Mouse (Mus musculus): ENCODE measurements around the gene Foxl2. TPM values are rescaled to one million over a fixed set of nuclear protein-coding genes. Genes with fewer than 3 reads are reported as not detected.
A peak's percentile ranks its signal among the peaks of the same experiment; 100 is the strongest.

Gene Foxl2
- total and polyA plus RNA-seq, 3 experiments, result not detected

DNA sequence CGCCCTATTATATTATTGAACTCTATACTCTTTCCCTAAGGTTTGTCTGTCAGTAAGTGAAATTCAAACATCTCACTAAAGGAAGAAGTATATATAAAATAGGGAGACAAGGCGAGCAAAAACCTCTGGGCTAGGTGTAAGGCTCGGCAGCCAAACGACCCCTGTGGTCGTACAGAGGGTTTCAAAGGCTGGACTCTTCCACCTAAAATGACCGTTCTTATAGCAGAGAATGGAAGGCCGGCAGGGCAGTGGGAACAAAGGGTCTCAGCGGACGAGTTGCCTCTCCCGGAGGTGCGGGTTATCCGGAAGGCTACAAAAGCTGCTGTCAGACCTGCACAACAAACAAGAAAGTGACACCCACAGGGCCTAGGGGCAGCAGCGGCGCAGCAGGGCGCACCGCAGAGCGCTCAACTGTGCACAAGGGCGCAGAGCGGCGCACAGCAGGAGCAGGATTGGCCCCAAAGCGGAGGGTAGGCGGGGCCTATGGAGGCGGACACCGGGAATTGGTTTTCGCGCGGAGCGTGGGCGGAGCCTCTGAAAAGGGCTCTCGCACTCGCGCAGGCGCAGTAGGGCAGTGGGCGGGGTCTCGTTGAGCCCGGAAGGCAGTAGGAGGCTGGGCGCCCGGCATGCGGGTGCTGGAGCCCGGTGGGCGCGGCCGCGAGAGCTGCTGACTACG is 30.9 kb downstream of the Foxl2 start, which contains the start of gene Faim:
Gene Faim, plus strand, starts transcription at position 574 of the 676 bp plus-strand sequence.
- Histone ChIP-seq H3K9me3 (replicated peaks) (no peaks in the 10 kb centered on the region), H3K27me3 (ENCODE audit: insufficient read depth, low read length) (peaks cover 12% of the 10 kb centered on the region), H3K36me3 (replicated peaks) (peaks cover 4% of the 10 kb centered on the region), H3K4me3 (ENCODE audit: low read depth, low read length) (peak within 1 kb of the TSS; percentile 96), H3K4me1 (ENCODE audit: insufficient read depth, low read depth, low read length) (peaks cover 20% of the 10 kb centered on the region)
- DNase-seq (ENCODE audit: low spot score) (peak; percentile 95), ATAC-seq (ENCODE audit: extremely low read depth, insufficient number of reproducible peaks, low FRiP score, poor library complexity, severe bottlenecking) (peak; percentile 99)
- no peak for TF ChIP-seq CTCF (IDR thresholded peaks at IDR 0.05; ENCODE audit: low read depth, low read length)
- no peak for TF ChIP-seq POLR2AphosphoS5 (IDR thresholded peaks at IDR 0.05; ENCODE audit: insufficient replicate concordance, low read depth, low read length)
- no peak for TF ChIP-seq GATA2 (IDR thresholded peaks at IDR 0.05; ENCODE audit: borderline replicate concordance, low read depth, low read length)
- no peak for TF ChIP-seq TAL1 (conservative IDR thresholded peaks at IDR 0.05; ENCODE audit: low read depth, low read length)
- no peak for TF ChIP-seq GATA1 (IDR thresholded peaks at IDR 0.05; ENCODE audit: borderline replicate concordance, low read length)

- TF ChIP-seq POLR2AphosphoS5 (IDR thresholded peaks at IDR 0.05; ENCODE audit: insufficient replicate concordance, low read depth, low read length) (no peak), GATA2 (IDR thresholded peaks at IDR 0.05; ENCODE audit: borderline replicate concordance, low read depth, low read length) (no peak), CTCF (IDR thresholded peaks at IDR 0.05; ENCODE audit: low read depth, low read length) (no peak), GATA1 (IDR thresholded peaks at IDR 0.05; ENCODE audit: borderline replicate concordance, low read length) (no peak), TAL1 (conservative IDR thresholded peaks at IDR 0.05; ENCODE audit: low read depth, low read length) (no peak)
- DNase-seq (ENCODE audit: low spot score), result peak; percentile 15
- no peak for ATAC-seq (ENCODE audit: extremely low read depth, insufficient number of reproducible peaks, low FRiP score, poor library complexity, severe bottlenecking)
- peak overlapping the region; percentile 96 for H3K4me3 ChIP-seq (ENCODE audit: low read depth, low read length)
- peaks cover 20% of the 10 kb centered on the region for H3K4me1 ChIP-seq (ENCODE audit: insufficient read depth, low read depth, low read length)
- H3K9me3 ChIP-seq (replicated peaks), result no peaks in the 10 kb centered on the region
- H3K27me3 ChIP-seq (ENCODE audit: insufficient read depth, low read length), result peaks cover 12% of the 10 kb centered on the region
- peaks cover 4% of the 10 kb centered on the region for H3K36me3 ChIP-seq (replicated peaks)
Measured at GRCm38 (mm10) chr9:98986476-98987096, 31.5 kb downstream of the Foxl2 start.

DNA sequence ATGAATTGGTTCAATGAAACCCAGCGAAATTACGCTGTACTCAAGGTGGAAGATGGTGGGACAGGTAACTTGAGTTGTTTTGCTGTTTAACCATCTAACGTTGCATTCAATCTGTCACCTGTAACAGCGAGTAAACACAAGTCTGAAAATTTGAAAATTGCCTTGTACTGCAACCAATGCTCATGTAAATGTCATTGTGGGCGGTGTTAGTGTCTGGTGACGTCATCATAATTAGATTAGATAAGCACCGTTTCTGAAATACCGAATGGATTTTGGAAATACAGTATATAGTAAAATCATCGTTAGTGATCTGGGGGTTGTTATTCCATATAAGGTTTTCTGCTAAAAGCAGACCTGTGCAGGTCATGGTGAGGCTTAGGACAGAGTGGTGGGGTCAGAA is 32.0 kb downstream of the Foxl2 start:
- TF ChIP-seq GATA2 (IDR thresholded peaks at IDR 0.05; ENCODE audit: borderline replicate concordance, low read depth, low read length), result no peak
- no peak for TF ChIP-seq CTCF (IDR thresholded peaks at IDR 0.05; ENCODE audit: low read depth, low read length)
- TF ChIP-seq GATA1 (IDR thresholded peaks at IDR 0.05; ENCODE audit: borderline replicate concordance, low read length), result no peak
- TF ChIP-seq POLR2AphosphoS5 (IDR thresholded peaks at IDR 0.05; ENCODE audit: insufficient replicate concordance, low read depth, low read length), result no peak
- TF ChIP-seq TAL1 (conservative IDR thresholded peaks at IDR 0.05; ENCODE audit: low read depth, low read length), result no peak
- Histone ChIP-seq H3K36me3 (replicated peaks) (peaks cover 6% of the 10 kb centered on the region), H3K27me3 (ENCODE audit: insufficient read depth, low read length) (peaks cover 12% of the 10 kb centered on the region), H3K4me1 (ENCODE audit: insufficient read depth, low read depth, low read length) (peaks cover 20% of the 10 kb centered on the region), H3K9me3 (replicated peaks) (no peaks in the 10 kb centered on the region), H3K4me3 (ENCODE audit: low read depth, low read length) (peak overlapping the region; percentile 96)
- no peak for ATAC-seq (ENCODE audit: extremely low read depth, insufficient number of reproducible peaks, low FRiP score, poor library complexity, severe bottlenecking)
- no peak for DNase-seq (ENCODE audit: low spot score)

DNA sequence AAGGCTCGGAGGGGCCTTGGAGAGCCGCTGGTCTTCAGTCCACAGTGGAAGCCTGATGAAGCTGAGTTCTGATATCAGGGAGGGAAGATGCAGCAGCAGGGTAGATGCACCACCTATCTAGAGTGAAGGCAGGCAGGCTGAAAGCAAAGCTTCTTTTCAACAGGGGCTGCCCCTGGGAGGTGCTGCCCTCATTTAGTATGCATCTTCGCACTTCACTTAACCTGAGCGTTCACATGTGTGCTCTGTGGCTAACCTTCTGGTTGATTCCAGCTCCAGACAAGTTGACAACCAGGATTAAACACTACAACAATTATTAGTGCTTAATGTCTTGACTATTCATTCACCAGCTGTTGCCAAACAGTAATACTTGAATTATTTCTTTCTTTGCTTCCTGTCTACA is 39.0 kb downstream of the Foxl2 start:
- DNase-seq (ENCODE audit: low spot score) (no peak), ATAC-seq (ENCODE audit: extremely low read depth, insufficient number of reproducible peaks, low FRiP score, poor library complexity, severe bottlenecking) (no peak)
- H3K4me1 ChIP-seq (ENCODE audit: insufficient read depth, low read depth, low read length), result peaks cover 2% of the 10 kb centered on the region
- H3K27me3 ChIP-seq (ENCODE audit: insufficient read depth, low read length), result no peaks in the 10 kb centered on the region
- H3K4me3 ChIP-seq (ENCODE audit: low read depth, low read length), result no peak overlapping the region
- peaks cover 58% of the 10 kb centered on the region for H3K36me3 ChIP-seq (replicated peaks)
- no peak for TF ChIP-seq CTCF (IDR thresholded peaks at IDR 0.05; ENCODE audit: low read depth, low read length)
- TF ChIP-seq GATA2 (IDR thresholded peaks at IDR 0.05; ENCODE audit: borderline replicate concordance, low read depth, low read length), result no peak
- no peak for TF ChIP-seq TAL1 (conservative IDR thresholded peaks at IDR 0.05; ENCODE audit: low read depth, low read length)
- TF ChIP-seq GATA1 (IDR thresholded peaks at IDR 0.05; ENCODE audit: borderline replicate concordance, low read length), result no peak
- no peak for TF ChIP-seq POLR2AphosphoS5 (IDR thresholded peaks at IDR 0.05; ENCODE audit: insufficient replicate concordance, low read depth, low read length)
- no peaks in the 10 kb centered on the region for H3K9me3 ChIP-seq (replicated peaks)

GRCm38 (mm10) chr9:98999881-99000339 is 44.8 kb downstream of the Foxl2 start:
- Histone ChIP-seq H3K4me3 (ENCODE audit: low read depth, low read length) (no peak overlapping the region), H3K27me3 (ENCODE audit: insufficient read depth, low read length) (no peaks in the 10 kb centered on the region), H3K9me3 (replicated peaks) (no peaks in the 10 kb centered on the region), H3K4me1 (ENCODE audit: insufficient read depth, low read depth, low read length) (no peaks in the 10 kb centered on the region), H3K36me3 (replicated peaks) (peaks cover 72% of the 10 kb centered on the region)
- no peak for DNase-seq (ENCODE audit: low spot score)
- no peak for TF ChIP-seq POLR2AphosphoS5 (IDR thresholded peaks at IDR 0.05; ENCODE audit: insufficient replicate concordance, low read depth, low read length)
- no peak for TF ChIP-seq GATA2 (IDR thresholded peaks at IDR 0.05; ENCODE audit: borderline replicate concordance, low read depth, low read length)
- TF ChIP-seq GATA1 (IDR thresholded peaks at IDR 0.05; ENCODE audit: borderline replicate concordance, low read length), result no peak
- no peak for TF ChIP-seq CTCF (IDR thresholded peaks at IDR 0.05; ENCODE audit: low read depth, low read length)
- TF ChIP-seq TAL1 (conservative IDR thresholded peaks at IDR 0.05; ENCODE audit: low read depth, low read length), result no peak
- ATAC-seq (ENCODE audit: extremely low read depth, insufficient number of reproducible peaks, low FRiP score, poor library complexity, severe bottlenecking), result no peak

GRCm38 (mm10) chr9:99001326-99001725 is 46.2 kb downstream of the Foxl2 start:
- Histone ChIP-seq H3K36me3 (replicated peaks) (peaks cover 64% of the 10 kb centered on the region), H3K27me3 (ENCODE audit: insufficient read depth, low read length) (no peaks in the 10 kb centered on the region), H3K9me3 (replicated peaks) (no peaks in the 10 kb centered on the region), H3K4me3 (ENCODE audit: low read depth, low read length) (no peak overlapping the region), H3K4me1 (ENCODE audit: insufficient read depth, low read depth, low read length) (no peaks in the 10 kb centered on the region)
- no peak for DNase-seq (ENCODE audit: low spot score)
- TF ChIP-seq TAL1 (conservative IDR thresholded peaks at IDR 0.05; ENCODE audit: low read depth, low read length) (no peak), CTCF (IDR thresholded peaks at IDR 0.05; ENCODE audit: low read depth, low read length) (no peak), GATA1 (IDR thresholded peaks at IDR 0.05; ENCODE audit: borderline replicate concordance, low read length) (no peak), POLR2AphosphoS5 (IDR thresholded peaks at IDR 0.05; ENCODE audit: insufficient replicate concordance, low read depth, low read length) (no peak), GATA2 (IDR thresholded peaks at IDR 0.05; ENCODE audit: borderline replicate concordance, low read depth, low read length) (no peak)
- no peak for ATAC-seq (ENCODE audit: extremely low read depth, insufficient number of reproducible peaks, low FRiP score, poor library complexity, severe bottlenecking)

Other genes starting within 250 kb of the Foxl2 start
- not detected in 2 replicates for gene Prr23a1, start 112.8 kb upstream of the Foxl2 start, total RNA-seq (2014; fragmentation: Nextera tagmentation)
- not detected in 2 replicates for gene Prr23a1, start 112.8 kb upstream of the Foxl2 start, total RNA-seq (2017)
- gene Prr23a1, start 112.8 kb upstream of the Foxl2 start, polyA plus RNA-seq (2012), result not detected in 2 replicates
- not detected in 2 replicates for gene Prr23a2, start 98.8 kb upstream of the Foxl2 start, total RNA-seq (2014; fragmentation: Nextera tagmentation)
- not detected in 2 replicates for gene Prr23a2, start 98.8 kb upstream of the Foxl2 start, total RNA-seq (2017)
- gene Prr23a2, start 98.8 kb upstream of the Foxl2 start, polyA plus RNA-seq (2012), result 0.08 TPM in 1 of 2 replicates, not detected in the other
- not detected in 2 replicates for gene Prr23a3, start 90.5 kb upstream of the Foxl2 start, total RNA-seq (2014; fragmentation: Nextera tagmentation)
- 0.05 and 0.06 TPM in 2 replicates for gene Prr23a3, start 90.5 kb upstream of the Foxl2 start, total RNA-seq (2017)
- gene Prr23a3, start 90.5 kb upstream of the Foxl2 start, polyA plus RNA-seq (2012), result not detected in 2 replicates
- not detected in 2 replicates for gene 7420426K07Rik, start 52.2 kb upstream of the Foxl2 start, total RNA-seq (2014; fragmentation: Nextera tagmentation)
- not detected in 2 replicates for gene 7420426K07Rik, start 52.2 kb upstream of the Foxl2 start, total RNA-seq (2017)
- gene 7420426K07Rik, start 52.2 kb upstream of the Foxl2 start, polyA plus RNA-seq (2012), result not detected in 2 replicates
- gene Faim, start 31.1 kb downstream of the Foxl2 start, total RNA-seq (2014; fragmentation: Nextera tagmentation), result 23.4 and 24.7 TPM in 2 replicates
- gene Faim, start 31.1 kb downstream of the Foxl2 start, total RNA-seq (2017), result 59.9 and 86.6 TPM in 2 replicates
- gene Faim, start 31.1 kb downstream of the Foxl2 start, polyA plus RNA-seq (2012), result 22.3 and 24.0 TPM in 2 replicates
- not detected in 2 replicates for gene Gm1123, start 80.4 kb downstream of the Foxl2 start, total RNA-seq (2014; fragmentation: Nextera tagmentation)
- gene Gm1123, start 80.4 kb downstream of the Foxl2 start, total RNA-seq (2017), result 0.05 TPM in 1 of 2 replicates, not detected in the other
- not detected in 2 replicates for gene Gm1123, start 80.4 kb downstream of the Foxl2 start, polyA plus RNA-seq (2012)
- 15.6 and 16.8 TPM in 2 replicates for gene Pik3cb, start 185.3 kb downstream of the Foxl2 start, total RNA-seq (2014; fragmentation: Nextera tagmentation)
- 4.0 and 4.1 TPM in 2 replicates for gene Pik3cb, start 185.3 kb downstream of the Foxl2 start, total RNA-seq (2017)
- 0.78 and 0.98 TPM in 2 replicates for gene Pik3cb, start 185.3 kb downstream of the Foxl2 start, polyA plus RNA-seq (2012)